Mouse (Mus musculus): ENCODE results near the gene Neil3.
"Not testable (repeated sequence)": the region's sequence is repeated elsewhere in the genome, so short reads cannot be mapped to it uniquely, and the experiment has no call there.

Gene Neil3

GRCm38 (mm10) chr8:53538049-53538448, 100.8 kb downstream of the Neil3 start:
- DNase-seq (ENCODE audit: low read depth, low spot score) = not testable (repeated sequence)
